Mouse (Mus musculus) intestine, postnatal 0 days (tissue): ENCODE measurements around the gene Dph3. TPM values are rescaled to one million over a fixed set of nuclear protein-coding genes. Genes with fewer than 3 reads are reported as not detected.
"Not testable (repeated sequence)": the region's sequence is repeated elsewhere in the genome, so short reads cannot be mapped to it uniquely, and the experiment has no call there.

Source experiments
- ATAC-seq: fragments of 200-750 bp; cut with Nextera tagmentation; 2 replicates; pipeline ENCODE4 v1.8.0; 2017; ENCODE audit warnings: mild to moderate bottlenecking, moderate TSS enrichment, moderate library complexity
- H3K27ac ChIP-seq: fragments of 300-500 bp; sonication (generic); 2 replicates; pipeline ENCODE4 v1.5.1; 2014; ENCODE audit warnings: mild to moderate bottlenecking, low read depth, low read length, moderate library complexity
- H3K27me3 ChIP-seq: fragments of 300-500 bp; sonication (generic); replicated peaks from 2 replicates; pipeline ENCODE4 v1.6.1; 2014; ENCODE audit warnings: low read length, mixed read lengths; ENCODE audit not compliant: control insufficient read depth, insufficient read depth
- H3K36me3 ChIP-seq: fragments of 300-500 bp; sonication (generic); 2 replicates; pipeline ENCODE4 v1.6.1; 2014; ENCODE audit warnings: mild to moderate bottlenecking, moderate library complexity; ENCODE audit not compliant: control insufficient read depth, insufficient read depth
- H3K4me1 ChIP-seq: fragments of 300-500 bp; sonication (generic); replicated peaks from 2 replicates; pipeline ENCODE4 v1.6.1; 2014; ENCODE audit warnings: antibody characterized with exemption, low read length, mixed read lengths; ENCODE audit not compliant: control insufficient read depth, insufficient read depth
- H3K4me2 ChIP-seq: fragments of 300-500 bp; sonication (generic); replicated peaks from 2 replicates; pipeline ENCODE4 v1.6.1; 2014; ENCODE audit warnings: low read depth, mild to moderate bottlenecking, moderate library complexity
- H3K4me3 ChIP-seq: fragments of 300-500 bp; sonication (generic); 2 replicates; pipeline ENCODE4 v1.5.1; 2014; ENCODE audit warnings: low read depth, low read length
- H3K9ac ChIP-seq: fragments of 300-500 bp; sonication (generic); 2 replicates; pipeline ENCODE4 v1.6.1; 2014; ENCODE audit warnings: mild to moderate bottlenecking, low read depth, low read length
- H3K9me3 ChIP-seq: fragments of 300-500 bp; sonication (generic); 2 replicates; pipeline ENCODE4 v1.6.1; 2016; ENCODE audit warnings: mixed run types; ENCODE audit not compliant: control insufficient read depth
- CTCF ChIP-seq: sonication (generic); IDR thresholded peaks from 2 replicates; pipeline ENCODE4 v1.5.1; 2016; ENCODE audit warnings: low read depth, mild to moderate bottlenecking, control low read depth, antibody characterized with exemption, moderate library complexity
- WGBS: fragments of 180-500 bp; shearing (Covaris S2); extraction: QIAGEN DNeasy Blood & Tissue Kit; methylation state at CpG from one replicate; pipeline ENCODE4 v1.1.7; 2014; 5-methylcytosine and 5-hydroxymethylcytosine counted together
- polyA plus RNA-seq: library from polyadenylated mRNA; unstranded; fragments of >200 nt; fragmentation: Nextera tagmentation; extraction: Ambion mirVana; gene quantifications from 2 replicates; pipeline ENCODE4 v1.2.1, GENCODE M21; 2015

Dph3 gene
- polyA plus RNA-seq, 1 experiment from 2014 or later, result 111 TPM

- Histone ChIP-seq H3K4me2 (no peak overlapping the region), H3K4me3 (no peak overlapping the region), H3K36me3 (no peaks in the 10 kb centered on the region), H3K9ac (no peak overlapping the region), H3K27ac (no peak overlapping the region), H3K9me3 (no peaks in the 10 kb centered on the region), H3K4me1 (no peaks in the 10 kb centered on the region), H3K27me3 (no peaks in the 10 kb centered on the region)
- peak; percentile 76 for TF ChIP-seq CTCF
- no peak for ATAC-seq
- WGBS, result 40% methylated on average over 2 of the region's 2 CpGs
Measured at GRCm38 (mm10) chr14:32121920-32122315, 36.4 kb upstream of the Dph3 start.

GRCm38 (mm10) chr14:32120940-32121919 lies 35.7 kb upstream of the Dph3 start:
- no peak for TF ChIP-seq CTCF
- Histone ChIP-seq H3K36me3 (no peaks in the 10 kb centered on the region), H3K4me2 (no peak overlapping the region), H3K4me3 (no peak overlapping the region), H3K27ac (no peak overlapping the region), H3K4me1 (no peaks in the 10 kb centered on the region), H3K9ac (no peak overlapping the region), H3K9me3 (no peaks in the 10 kb centered on the region), H3K27me3 (no peaks in the 10 kb centered on the region)
- ATAC-seq, result no peak
- WGBS, result 71% methylated on average over 11 of the region's 11 CpGs

GRCm38 (mm10) chr14:32112124-32112523 lies 26.6 kb upstream of the Dph3 start:
- not testable (repeated sequence) for H3K9ac ChIP-seq, H3K27me3 ChIP-seq, H3K9me3 ChIP-seq, H3K36me3 ChIP-seq, H3K4me2 ChIP-seq, ATAC-seq, H3K4me3 ChIP-seq, H3K27ac ChIP-seq, H3K4me1 ChIP-seq
- WGBS, result 88% methylated on average over 10 of the region's 10 CpGs

- ATAC-seq, result no peak
- Histone ChIP-seq H3K9me3 (no peaks in the 10 kb centered on the region), H3K4me3 (no peak overlapping the region), H3K4me2 (no peak overlapping the region), H3K27ac (no peak overlapping the region), H3K4me1 (no peaks in the 10 kb centered on the region), H3K9ac (no peak overlapping the region), H3K27me3 (no peaks in the 10 kb centered on the region), H3K36me3 (peaks cover 17% of the 10 kb centered on the region)
- 84% methylated on average over 4 of the region's 4 CpGs for WGBS
- TF ChIP-seq CTCF, result no peak
Measured at GRCm38 (mm10) chr14:32106911-32107310, 21.4 kb upstream of the Dph3 start.

- WGBS, result 46% methylated on average over 7 of the region's 7 CpGs
Measured at GRCm38 (mm10) chr14:32105663-32106062, 20.1 kb upstream of the Dph3 start.

GRCm38 (mm10) chr14:32103556-32103955 lies 18.0 kb upstream of the Dph3 start:
- no peak overlapping the region for H3K4me2 ChIP-seq
- H3K9ac ChIP-seq, result no peak overlapping the region
- H3K27ac ChIP-seq, result no peak overlapping the region
- WGBS, result 81% methylated on average over 4 of the region's 4 CpGs
- no peaks in the 10 kb centered on the region for H3K27me3 ChIP-seq
- ATAC-seq, result no peak
- peaks cover 44% of the 10 kb centered on the region for H3K36me3 ChIP-seq
- no peak for TF ChIP-seq CTCF
- H3K4me1 ChIP-seq, result no peaks in the 10 kb centered on the region
- H3K4me3 ChIP-seq, result no peak overlapping the region
- H3K9me3 ChIP-seq, result no peaks in the 10 kb centered on the region

More at GRCm38 (mm10) chr14:32105663-32106062, 20.1 kb upstream of the Dph3 start:
- no peaks in the 10 kb centered on the region for H3K27me3 ChIP-seq
- no peak overlapping the region for H3K4me2 ChIP-seq
- no peak overlapping the region for H3K27ac ChIP-seq
- no peak overlapping the region for H3K9ac ChIP-seq
- H3K9me3 ChIP-seq, result no peaks in the 10 kb centered on the region
- ATAC-seq, result no peak
- H3K4me3 ChIP-seq, result no peak overlapping the region
- no peaks in the 10 kb centered on the region for H3K4me1 ChIP-seq
- peaks cover 23% of the 10 kb centered on the region for H3K36me3 ChIP-seq
- TF ChIP-seq CTCF, result no peak
